Mouse (Mus musculus): ENCODE measurements around the gene Dgkb. TPM values are rescaled to one million over a fixed set of nuclear protein-coding genes. Genes with fewer than 3 reads are reported as not detected.

Gene Dgkb
- polyA plus RNA-seq, 1 experiment from 2014 or later = 1.2 TPM

DNA sequence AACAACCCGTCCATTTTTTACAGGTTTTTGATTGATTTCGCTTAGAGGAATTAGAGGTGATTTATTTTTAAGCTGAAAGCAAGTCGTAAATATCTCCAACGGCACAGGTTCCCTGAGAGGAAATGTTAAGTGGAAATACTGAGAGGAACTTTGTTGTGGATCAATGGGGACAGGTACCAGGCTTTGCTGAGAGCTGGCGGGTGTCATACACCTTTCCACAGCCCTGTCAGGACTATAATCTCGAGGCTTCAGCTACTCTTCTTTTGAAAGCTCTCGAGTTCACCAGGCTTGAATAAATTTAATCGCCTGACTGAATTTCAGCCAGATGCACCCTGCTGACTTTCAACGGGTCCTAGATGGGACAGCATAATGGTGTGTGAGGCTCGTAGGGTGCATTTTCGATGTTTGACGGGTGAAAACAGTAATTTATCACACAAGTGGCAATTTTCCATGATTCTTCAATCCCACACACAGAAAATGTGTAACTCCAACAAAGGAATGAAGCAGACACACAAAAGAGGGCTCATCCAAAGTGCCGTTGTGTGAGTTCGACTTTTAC, 580.3 kb downstream of the Dgkb start:
- Histone ChIP-seq H3K4me2 (replicated peaks; ENCODE audit: low read depth, low read length) (no peak overlapping the region), H3K4me1 (ENCODE audit: insufficient read depth, low read length) (no peaks in the 10 kb centered on the region), H3K9ac (replicated peaks; ENCODE audit: low read length) (no peak overlapping the region), H3K4me3 (ENCODE audit: low read length) (no peak overlapping the region), H3K9me3 (ENCODE audit: low read length) (no peaks in the 10 kb centered on the region), H3K36me3 (ENCODE audit: insufficient read depth, low read length) (no peaks in the 10 kb centered on the region), H3K27me3 (ENCODE audit: insufficient read depth, low read length) (no peaks in the 10 kb centered on the region), H3K27ac (ENCODE audit: low read length) (no peak overlapping the region)
- no peak for ATAC-seq (ENCODE audit: low FRiP score, low TSS enrichment)
- WGBS = 42% methylated on average over 14 of the region's 14 CpGs

DNA sequence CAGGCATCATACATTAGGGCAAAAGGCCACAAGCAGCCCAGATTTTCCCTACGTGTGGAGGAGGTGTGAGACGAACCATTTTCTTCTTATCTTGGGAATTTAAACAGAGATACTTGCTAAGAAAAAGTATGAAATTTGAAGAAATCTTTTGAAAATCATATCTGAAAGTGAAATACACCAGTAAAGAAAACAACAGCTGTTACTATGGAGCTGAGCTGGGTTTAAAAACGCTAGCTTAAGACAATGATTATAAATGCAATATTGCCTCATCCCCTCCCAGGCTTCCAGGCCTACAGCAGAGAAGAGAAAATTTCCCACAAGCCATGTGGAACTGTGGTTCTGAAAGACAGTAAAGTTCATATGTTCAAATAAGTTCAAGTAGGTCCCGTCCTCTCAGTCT, 582.6 kb downstream of the Dgkb start:
- no peaks in the 10 kb centered on the region for H3K27me3 ChIP-seq (ENCODE audit: insufficient read depth, low read length)
- H3K27ac ChIP-seq (ENCODE audit: low read length) = no peak overlapping the region
- no peaks in the 10 kb centered on the region for H3K9me3 ChIP-seq (ENCODE audit: low read length)
- H3K4me1 ChIP-seq (ENCODE audit: insufficient read depth, low read length) = no peaks in the 10 kb centered on the region
- H3K36me3 ChIP-seq (ENCODE audit: insufficient read depth, low read length) = no peaks in the 10 kb centered on the region
- no peak overlapping the region for H3K4me2 ChIP-seq (replicated peaks; ENCODE audit: low read depth, low read length)
- ATAC-seq (ENCODE audit: low FRiP score, low TSS enrichment) = no peak
- H3K9ac ChIP-seq (replicated peaks; ENCODE audit: low read length) = no peak overlapping the region
- H3K4me3 ChIP-seq (ENCODE audit: low read length) = no peak overlapping the region
- WGBS = 76% methylated on average over 4 of the region's 4 CpGs

DNA sequence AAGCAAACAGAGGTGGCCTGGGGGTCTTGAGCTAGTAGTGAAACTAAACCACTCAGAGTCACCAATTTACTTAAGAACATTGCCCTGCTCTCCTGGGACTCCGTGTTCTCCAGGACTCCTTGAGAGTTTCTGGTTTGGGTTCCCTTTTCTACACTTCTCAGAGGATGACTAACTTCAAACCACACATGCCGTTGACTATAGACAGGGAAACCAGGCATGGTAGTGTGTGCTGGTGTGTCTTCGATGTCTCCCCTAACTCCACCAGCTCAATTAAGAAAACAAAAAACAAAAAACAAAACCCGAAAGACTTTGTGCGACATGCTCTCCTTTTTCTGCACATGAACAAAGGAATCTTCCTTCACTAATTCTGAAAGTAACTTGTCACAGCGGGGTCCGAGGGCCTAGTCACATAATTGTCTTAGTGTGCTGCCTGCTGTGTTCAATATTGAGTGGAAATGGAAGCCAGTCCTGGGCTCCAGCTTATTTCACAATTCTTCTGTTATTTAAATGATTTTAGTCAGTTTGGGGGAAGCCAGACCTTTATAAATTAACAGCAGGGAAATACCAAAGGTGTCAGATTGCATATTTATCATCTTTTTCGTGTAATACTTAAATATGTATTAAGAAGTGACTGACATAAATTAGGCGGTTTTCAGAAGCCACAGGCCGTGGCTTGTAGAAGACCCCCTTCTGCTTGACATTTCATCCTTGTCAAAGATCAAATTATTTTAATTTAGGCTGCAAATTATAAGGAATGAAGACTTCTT, 618.0 kb downstream of the Dgkb start:
- H3K4me3 ChIP-seq (ENCODE audit: low read length) = no peak overlapping the region
- H3K9me3 ChIP-seq (ENCODE audit: low read length) = no peaks in the 10 kb centered on the region
- H3K27ac ChIP-seq (ENCODE audit: low read length) = no peak overlapping the region
- H3K4me1 ChIP-seq (ENCODE audit: insufficient read depth, low read length) = no peaks in the 10 kb centered on the region
- ATAC-seq (ENCODE audit: low FRiP score, low TSS enrichment) = no peak
- H3K27me3 ChIP-seq (ENCODE audit: insufficient read depth, low read length) = no peaks in the 10 kb centered on the region
- no peak overlapping the region for H3K4me2 ChIP-seq (replicated peaks; ENCODE audit: low read depth, low read length)
- H3K9ac ChIP-seq (replicated peaks; ENCODE audit: low read length) = no peak overlapping the region
- WGBS = 76% methylated on average over 10 of the region's 10 CpGs
- no peaks in the 10 kb centered on the region for H3K36me3 ChIP-seq (ENCODE audit: insufficient read depth, low read length)

DNA sequence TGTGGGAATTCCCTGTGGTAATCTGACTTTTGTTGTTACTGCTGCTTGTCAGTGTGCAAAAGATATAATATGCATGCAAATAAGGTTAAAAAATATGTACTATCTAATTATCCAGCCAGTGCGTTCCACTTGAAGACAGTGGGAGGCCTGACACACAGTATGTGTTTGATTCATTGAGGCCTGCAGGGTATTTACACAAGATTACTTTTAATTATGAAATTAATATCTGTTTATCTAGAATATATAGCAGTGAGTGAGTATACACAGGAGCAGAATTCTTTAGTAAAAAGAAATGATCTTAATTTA, 618.6 kb downstream of the Dgkb start:
- no peak overlapping the region for H3K4me2 ChIP-seq (replicated peaks; ENCODE audit: low read depth, low read length)
- no peak overlapping the region for H3K4me3 ChIP-seq (ENCODE audit: low read length)
- no peaks in the 10 kb centered on the region for H3K27me3 ChIP-seq (ENCODE audit: insufficient read depth, low read length)
- no peak for ATAC-seq (ENCODE audit: low FRiP score, low TSS enrichment)
- H3K4me1 ChIP-seq (ENCODE audit: insufficient read depth, low read length) = no peaks in the 10 kb centered on the region
- H3K9me3 ChIP-seq (ENCODE audit: low read length) = no peaks in the 10 kb centered on the region
- H3K9ac ChIP-seq (replicated peaks; ENCODE audit: low read length) = no peak overlapping the region
- no peak overlapping the region for H3K27ac ChIP-seq (ENCODE audit: low read length)
- H3K36me3 ChIP-seq (ENCODE audit: insufficient read depth, low read length) = no peaks in the 10 kb centered on the region
- WGBS = 73% methylated on average over 1 of the region's 1 CpGs

DNA sequence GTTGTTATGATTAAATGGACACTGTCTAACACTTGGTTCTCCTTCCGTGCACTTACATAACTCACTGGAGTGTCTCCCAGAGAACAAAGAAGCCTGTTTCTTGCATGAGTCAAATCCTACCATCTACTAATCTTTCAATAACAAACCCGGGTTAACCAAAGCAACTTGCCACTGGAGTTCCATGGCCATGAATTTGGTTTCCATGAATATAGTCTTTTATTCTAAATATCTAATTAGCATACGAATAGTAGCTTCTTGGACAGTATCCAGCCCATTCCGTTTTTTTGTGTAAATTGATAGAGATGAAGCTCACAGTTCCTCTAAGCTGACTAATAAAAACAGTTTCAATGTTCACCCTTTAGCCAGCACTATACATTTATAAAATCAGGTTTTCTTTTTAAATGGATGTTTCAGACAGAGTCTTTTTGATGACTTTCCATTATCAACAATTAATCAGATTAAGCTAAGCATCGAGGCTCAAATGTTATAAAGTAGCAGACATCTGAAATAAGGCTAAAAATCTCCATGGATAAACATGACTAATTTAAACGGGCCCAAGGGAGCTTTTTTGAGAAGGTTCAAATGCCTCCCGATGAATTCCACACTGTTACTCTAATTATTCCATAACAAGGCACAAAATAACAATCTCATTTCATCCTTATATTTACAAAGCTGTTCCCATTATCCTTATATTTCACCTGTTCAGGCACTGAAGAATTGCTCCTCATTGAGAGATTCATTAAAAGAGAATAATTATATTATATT, 633.0 kb downstream of the Dgkb start:
- no peaks in the 10 kb centered on the region for H3K9me3 ChIP-seq (ENCODE audit: low read length)
- no peaks in the 10 kb centered on the region for H3K27me3 ChIP-seq (ENCODE audit: insufficient read depth, low read length)
- no peak overlapping the region for H3K27ac ChIP-seq (ENCODE audit: low read length)
- no peaks in the 10 kb centered on the region for H3K4me1 ChIP-seq (ENCODE audit: insufficient read depth, low read length)
- no peak overlapping the region for H3K9ac ChIP-seq (replicated peaks; ENCODE audit: low read length)
- 70% methylated on average over 7 of the region's 7 CpGs for WGBS
- H3K4me2 ChIP-seq (replicated peaks; ENCODE audit: low read depth, low read length) = no peak overlapping the region
- H3K4me3 ChIP-seq (ENCODE audit: low read length) = no peak overlapping the region
- H3K36me3 ChIP-seq (ENCODE audit: insufficient read depth, low read length) = no peaks in the 10 kb centered on the region
- ATAC-seq (ENCODE audit: low FRiP score, low TSS enrichment) = no peak

DNA sequence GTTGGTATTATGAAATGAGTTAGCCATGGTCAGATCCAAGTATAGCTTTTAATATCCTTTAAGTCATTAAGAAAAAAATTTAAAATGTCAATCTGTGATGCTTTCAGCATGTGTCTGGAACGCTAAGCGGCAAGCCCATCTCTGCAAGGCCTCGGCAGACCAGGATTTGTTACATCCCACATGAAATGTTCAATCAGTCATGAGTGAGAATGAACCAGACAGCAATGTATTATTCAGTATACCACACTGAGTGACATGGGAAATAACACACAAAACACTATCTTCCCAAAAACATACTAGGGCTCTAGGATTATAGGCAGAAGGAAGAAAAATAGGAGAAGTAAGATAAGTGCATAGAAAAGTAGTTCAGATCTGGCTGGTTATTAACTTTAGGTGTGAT, 634.2 kb downstream of the Dgkb start:
- H3K4me3 ChIP-seq (ENCODE audit: low read length) = no peak overlapping the region
- no peaks in the 10 kb centered on the region for H3K9me3 ChIP-seq (ENCODE audit: low read length)
- no peak overlapping the region for H3K4me2 ChIP-seq (replicated peaks; ENCODE audit: low read depth, low read length)
- H3K36me3 ChIP-seq (ENCODE audit: insufficient read depth, low read length) = no peaks in the 10 kb centered on the region
- 83% methylated on average over 3 of the region's 3 CpGs for WGBS
- H3K27me3 ChIP-seq (ENCODE audit: insufficient read depth, low read length) = no peaks in the 10 kb centered on the region
- no peak for ATAC-seq (ENCODE audit: low FRiP score, low TSS enrichment)
- H3K9ac ChIP-seq (replicated peaks; ENCODE audit: low read length) = no peak overlapping the region
- H3K27ac ChIP-seq (ENCODE audit: low read length) = no peak overlapping the region
- H3K4me1 ChIP-seq (ENCODE audit: insufficient read depth, low read length) = no peaks in the 10 kb centered on the region

DNA sequence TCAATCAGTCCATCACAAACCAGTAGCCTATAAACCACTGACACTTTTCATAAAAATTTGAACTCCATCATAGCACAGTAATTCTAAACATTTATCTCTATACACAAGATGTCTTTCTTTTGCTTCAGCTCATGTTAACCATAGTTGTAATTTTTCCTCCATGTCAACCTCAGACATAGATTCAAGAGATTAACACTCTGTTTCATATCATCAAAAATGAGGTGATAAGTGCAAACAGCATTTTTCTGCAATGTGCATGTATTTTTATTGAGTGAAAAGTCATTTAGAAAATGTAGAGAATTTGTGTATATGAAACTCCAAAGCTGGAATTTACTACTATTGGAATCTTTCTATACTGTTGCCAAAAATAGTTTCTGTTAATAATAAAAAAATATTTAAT, 650.7 kb downstream of the Dgkb start:
- no peak overlapping the region for H3K4me2 ChIP-seq (replicated peaks; ENCODE audit: low read depth, low read length)
- ATAC-seq (ENCODE audit: low FRiP score, low TSS enrichment) = no peak
- H3K9me3 ChIP-seq (ENCODE audit: low read length) = no peaks in the 10 kb centered on the region
- no peaks in the 10 kb centered on the region for H3K36me3 ChIP-seq (ENCODE audit: insufficient read depth, low read length)
- no peaks in the 10 kb centered on the region for H3K27me3 ChIP-seq (ENCODE audit: insufficient read depth, low read length)
- H3K27ac ChIP-seq (ENCODE audit: low read length) = no peak overlapping the region
- no peaks in the 10 kb centered on the region for H3K4me1 ChIP-seq (ENCODE audit: insufficient read depth, low read length)
- H3K4me3 ChIP-seq (ENCODE audit: low read length) = no peak overlapping the region
- H3K9ac ChIP-seq (replicated peaks; ENCODE audit: low read length) = no peak overlapping the region

DNA sequence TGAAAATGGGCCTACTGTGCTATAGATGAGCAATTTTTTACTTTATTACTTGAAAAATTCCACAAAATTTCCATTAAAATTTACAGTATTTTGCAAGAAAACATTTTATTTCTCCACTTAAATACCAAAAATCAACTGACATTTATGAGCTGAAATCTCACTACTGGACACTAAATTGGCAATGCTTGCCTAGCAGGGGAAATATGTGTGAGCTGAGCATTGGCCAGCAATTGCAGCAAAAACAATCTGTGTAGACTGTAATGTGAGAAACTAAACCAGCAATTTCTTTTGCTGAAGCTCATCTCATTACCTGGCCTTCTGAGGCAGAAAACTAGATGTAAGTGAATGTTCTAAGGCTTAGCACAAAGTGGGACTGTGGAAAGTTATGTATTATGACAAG, 651.1 kb downstream of the Dgkb start:
- no peaks in the 10 kb centered on the region for H3K9me3 ChIP-seq (ENCODE audit: low read length)
- no peaks in the 10 kb centered on the region for H3K36me3 ChIP-seq (ENCODE audit: insufficient read depth, low read length)
- no peaks in the 10 kb centered on the region for H3K4me1 ChIP-seq (ENCODE audit: insufficient read depth, low read length)
- no peaks in the 10 kb centered on the region for H3K27me3 ChIP-seq (ENCODE audit: insufficient read depth, low read length)
- H3K4me3 ChIP-seq (ENCODE audit: low read length) = no peak overlapping the region
- H3K9ac ChIP-seq (replicated peaks; ENCODE audit: low read length) = no peak overlapping the region
- H3K4me2 ChIP-seq (replicated peaks; ENCODE audit: low read depth, low read length) = no peak overlapping the region
- no peak overlapping the region for H3K27ac ChIP-seq (ENCODE audit: low read length)
- ATAC-seq (ENCODE audit: low FRiP score, low TSS enrichment) = no peak

DNA sequence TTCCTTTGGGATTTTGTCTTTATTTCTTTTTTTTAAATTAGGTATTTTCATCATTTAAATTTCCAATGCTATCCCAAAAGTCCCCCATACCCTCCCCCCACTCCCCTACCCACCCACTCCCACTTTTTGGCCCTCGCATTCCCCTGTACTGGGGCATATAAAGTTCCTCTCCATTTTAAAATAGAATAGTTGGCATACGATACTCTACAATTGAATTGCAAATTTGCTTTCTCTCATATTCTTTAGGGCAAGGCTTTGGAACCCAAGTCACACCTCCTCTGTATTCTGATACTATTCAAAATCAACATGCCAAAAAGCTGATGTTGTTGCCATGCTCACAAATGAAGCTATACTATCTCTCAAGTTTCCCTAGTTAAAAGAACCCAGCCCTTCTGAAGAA, 679.7 kb downstream of the Dgkb start:
- Histone ChIP-seq H3K4me1 (ENCODE audit: insufficient read depth, low read length) (no peaks in the 10 kb centered on the region), H3K9ac (replicated peaks; ENCODE audit: low read length) (no peak overlapping the region), H3K27me3 (ENCODE audit: insufficient read depth, low read length) (no peaks in the 10 kb centered on the region), H3K4me2 (replicated peaks; ENCODE audit: low read depth, low read length) (no peak overlapping the region), H3K27ac (ENCODE audit: low read length) (no peak overlapping the region), H3K36me3 (ENCODE audit: insufficient read depth, low read length) (no peaks in the 10 kb centered on the region), H3K4me3 (ENCODE audit: low read length) (no peak overlapping the region), H3K9me3 (ENCODE audit: low read length) (no peaks in the 10 kb centered on the region)
- 91% methylated on average over 2 of the region's 2 CpGs for WGBS
- no peak for ATAC-seq (ENCODE audit: low FRiP score, low TSS enrichment)

DNA sequence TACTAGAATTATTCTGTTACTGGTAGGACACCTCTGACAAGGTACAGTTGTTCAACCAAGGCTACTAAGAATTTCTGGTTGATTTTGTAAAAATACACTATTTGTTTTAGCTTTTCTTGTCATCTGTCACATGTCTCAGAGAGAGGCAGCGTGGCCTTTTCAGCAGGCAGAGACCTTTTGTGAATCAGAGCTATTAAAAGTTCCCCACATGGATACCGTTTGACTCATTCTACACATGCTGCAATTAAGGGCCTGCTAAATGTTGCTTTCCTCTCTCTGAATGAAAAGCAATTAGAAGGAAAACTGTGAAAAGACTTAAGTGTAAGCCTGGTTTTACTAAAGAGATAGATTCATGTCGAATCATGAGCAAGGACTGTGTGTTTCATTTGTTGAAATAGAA, 683.4 kb downstream of the Dgkb start:
- H3K4me3 ChIP-seq (ENCODE audit: low read length) = no peak overlapping the region

More for the DNA sequence above, 683.4 kb downstream of the Dgkb start:
- no peak overlapping the region for H3K4me2 ChIP-seq (replicated peaks; ENCODE audit: low read depth, low read length)
- H3K9me3 ChIP-seq (ENCODE audit: low read length) = no peaks in the 10 kb centered on the region
- ATAC-seq (ENCODE audit: low FRiP score, low TSS enrichment) = no peak
- no peaks in the 10 kb centered on the region for H3K27me3 ChIP-seq (ENCODE audit: insufficient read depth, low read length)
- no peaks in the 10 kb centered on the region for H3K36me3 ChIP-seq (ENCODE audit: insufficient read depth, low read length)
- H3K4me1 ChIP-seq (ENCODE audit: insufficient read depth, low read length) = no peaks in the 10 kb centered on the region
- no peak overlapping the region for H3K27ac ChIP-seq (ENCODE audit: low read length)
- H3K9ac ChIP-seq (replicated peaks; ENCODE audit: low read length) = no peak overlapping the region
- WGBS = 60% methylated on average over 3 of the region's 3 CpGs

Measured in kidney, embryonic 16.5 days (tissue).